Mouse (Mus musculus) brain, embryonic 14.5 days (tissue): ENCODE measurements at regions not wholly inside any gene's neighbourhood (a gene's known extent, or its start where the extent isn't known, plus 50 kb on each side); places are given as distances from the start of the nearest gene placed in this dataset.

ENCODE experiments used
- CTCF ChIP-seq: fragments of 200-500 bp; IDR thresholded peaks from 2 replicates; pipeline ENCODE4 v1.5.1; 2012; ENCODE audit warnings: inconsistent platforms, mild to moderate bottlenecking, moderate library complexity, borderline replicate concordance; ENCODE audit not compliant: insufficient read depth, insufficient read length; ENCODE audit errors: extremely low read depth
- POLR2A ChIP-seq: fragments of 200-500 bp; IDR thresholded peaks from 2 replicates; pipeline ENCODE4 v1.6.1; 2012; ENCODE audit warnings: mild to moderate bottlenecking, inconsistent platforms, borderline replicate concordance; ENCODE audit not compliant: poor library complexity, insufficient read depth, insufficient read length, severe bottlenecking; ENCODE audit errors: extremely low read depth

DNA sequence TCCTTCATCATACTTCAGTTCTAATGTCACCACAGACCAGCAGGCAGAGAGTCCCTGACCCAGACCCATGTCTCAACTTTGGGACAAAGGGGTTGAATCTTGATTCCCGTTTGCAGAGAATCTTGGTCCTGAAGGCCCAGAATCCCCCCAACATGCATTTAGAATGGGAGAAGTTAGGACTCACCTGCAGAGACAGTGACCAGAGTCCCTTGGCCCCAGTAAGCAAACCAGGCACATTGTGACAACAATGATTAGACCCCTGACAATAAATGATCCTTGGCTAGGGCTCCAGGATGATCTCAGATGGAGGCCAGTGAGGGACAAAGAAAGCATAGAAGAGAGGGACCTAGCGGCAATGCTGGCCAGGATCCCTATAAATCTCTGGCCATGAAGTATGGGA is 60.4 kb upstream of the Adam6b start:
- TF ChIP-seq CTCF: no peak
- TF ChIP-seq POLR2A: no peak
